Mouse (Mus musculus): ENCODE data around the gene Fgb.

DNA sequence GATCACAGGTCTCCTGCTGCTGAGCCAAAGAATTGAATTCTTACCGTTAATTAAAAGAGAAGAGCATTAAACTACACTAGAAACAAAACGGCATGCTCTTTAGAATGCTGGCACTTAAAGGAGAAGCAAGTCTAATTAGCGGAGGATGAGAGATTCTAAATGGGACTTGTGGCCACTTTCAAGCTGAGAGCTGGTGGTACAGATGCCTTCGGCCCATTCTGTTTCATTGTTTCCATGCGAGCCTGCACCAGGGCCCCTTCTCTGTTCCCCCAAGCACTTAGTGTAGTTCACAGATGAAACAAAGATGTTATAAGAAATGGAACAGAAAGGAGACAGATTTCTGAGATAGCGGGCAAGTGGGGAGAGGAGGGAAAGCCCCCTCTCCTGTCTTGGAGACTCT lies 47.9 kb upstream of the Fgb start:
- TF ChIP-seq CTCF (IDR thresholded peaks at IDR 0.05; ENCODE audit: low read depth, low read length) (no peak), GATA1 (IDR thresholded peaks at IDR 0.05; ENCODE audit: borderline replicate concordance, low read length) (no peak)

All from G1E (cell line).